Mouse (Mus musculus) A20 (cell line): ENCODE data around the gene Osbpl10.
"Not testable (repeated sequence)": the region's sequence is repeated elsewhere in the genome, so short reads cannot be mapped to it uniquely, and the experiment has no call there.

Source experiments
- DNase-seq: peaks from one replicate; pipeline ENCODE4 v3.0.0-alpha.2; 2011; ENCODE audit warnings: low read depth, low spot score

Gene Osbpl10

DNA sequence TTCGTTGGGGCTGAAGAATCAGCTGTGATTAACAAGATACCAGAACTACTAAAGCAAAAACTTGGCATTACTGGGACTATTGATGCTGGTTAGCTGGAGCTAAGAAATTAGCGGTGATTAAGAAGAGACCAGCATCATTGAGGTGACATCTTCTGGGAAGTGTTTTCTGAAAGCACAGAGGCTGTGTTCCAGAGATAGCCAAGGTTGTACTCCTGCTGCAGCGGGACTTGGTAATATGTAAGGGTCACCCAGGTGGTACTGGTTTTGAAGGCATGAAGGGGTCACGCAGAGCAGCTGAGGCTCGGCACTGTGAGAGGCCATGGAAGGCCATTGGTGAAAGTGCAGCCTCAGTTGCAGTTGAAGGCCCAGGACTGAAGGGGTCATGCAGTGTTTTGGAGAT lies 294.1 kb downstream of the Osbpl10 start:
- not testable (repeated sequence) for DNase-seq

DNA sequence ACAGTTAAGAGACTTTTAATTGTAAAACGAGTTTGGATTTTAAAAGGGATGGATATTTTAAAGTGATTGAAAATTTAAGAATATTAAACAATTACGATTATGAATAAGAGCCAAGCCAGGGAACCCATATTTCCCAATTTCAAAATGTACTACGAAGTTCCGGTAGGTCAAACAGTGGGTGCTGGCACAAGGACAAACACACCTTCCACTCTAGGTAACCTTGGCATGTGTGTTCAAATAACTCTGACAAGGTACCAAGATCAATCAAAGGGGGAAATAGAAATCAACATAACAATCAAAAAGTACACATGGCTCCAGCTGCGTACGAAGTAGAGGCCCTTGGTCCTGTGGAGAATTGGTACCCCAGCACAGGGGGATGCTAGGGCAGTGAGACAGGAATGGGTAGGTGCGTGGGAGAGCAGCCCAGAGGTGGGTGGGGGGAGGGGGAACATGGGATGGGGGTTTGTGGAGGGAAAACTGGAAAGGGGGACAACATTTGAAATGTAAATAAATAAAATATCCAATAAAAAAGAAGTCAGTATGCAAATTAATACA lies 294.8 kb downstream of the Osbpl10 start:
- no peak for DNase-seq

DNA sequence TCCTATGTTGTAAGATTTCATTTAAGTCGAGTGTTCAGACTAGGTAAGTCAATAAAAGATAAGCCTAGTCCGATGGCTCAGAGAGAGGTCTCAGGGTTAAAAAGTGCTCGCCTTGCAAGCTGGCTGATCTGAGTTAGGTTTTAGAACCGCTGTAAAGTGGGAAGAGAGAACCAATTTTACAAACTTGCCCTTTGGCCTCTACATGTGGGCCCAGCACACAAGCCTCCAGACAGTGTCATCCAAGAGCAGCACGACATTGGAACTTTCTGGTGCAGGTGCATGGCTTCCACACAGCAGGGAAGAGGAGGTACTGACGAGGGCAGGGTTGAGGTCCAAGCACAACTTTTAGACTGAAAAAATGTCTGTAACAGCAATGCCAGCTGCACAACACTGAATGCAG lies 296.4 kb downstream of the Osbpl10 start:
- no peak for DNase-seq

DNA sequence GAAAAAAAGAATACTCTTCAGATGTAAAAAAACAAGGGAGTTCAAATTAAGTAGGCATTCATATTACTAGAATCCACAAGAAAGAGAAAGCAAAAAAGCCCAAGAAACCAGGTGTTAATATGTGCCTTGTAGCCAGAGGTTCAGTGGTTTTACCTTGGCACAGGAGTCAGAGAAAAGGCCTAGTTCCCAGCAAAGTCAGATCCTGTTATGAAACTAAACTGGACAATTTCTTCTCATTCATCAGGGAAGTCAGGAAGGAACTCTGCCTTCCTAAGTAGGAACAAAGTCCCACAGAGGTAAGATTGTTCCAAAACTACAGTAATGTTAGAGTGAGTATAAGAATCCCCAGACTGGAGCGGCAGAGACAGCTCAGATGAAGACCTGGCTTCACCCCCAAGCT lies 300.3 kb downstream of the Osbpl10 start:
- DNase-seq: no peak
